ENCODE assay signal across 8 mouse cellular contexts in genomic region chr11:85270631-85271030, GRCm38 (mm10). TPM values are rescaled to one million over a fixed set of nuclear protein-coding genes. Genes with fewer than 3 reads are reported as not detected.
A peak's percentile ranks its signal among the peaks of the same experiment; 100 is the strongest.
DNase-seq lines count a peak whose midpoint lies in the region; ATAC-seq and TF ChIP-seq lines count a peak whose summit lies in the region.

No protein-coding gene starts in this region.

- 61% methylated on average over 3 of the region's 3 CpGs for WGBS in heart, postnatal 0 days
- WGBS in heart, embryonic 10.5 days = 41% methylated on average over 3 of the region's 3 CpGs
- 51% methylated on average over 3 of the region's 3 CpGs for WGBS in cerebellum, adult 2 months
- WGBS in kidney, postnatal 0 days = 61% methylated on average over 3 of the region's 3 CpGs

- H3K9ac ChIP-seq in heart, postnatal 0 days (replicated peaks; ENCODE audit: low read depth, low read length) = no peak overlapping the region
- no peak overlapping the region for H3K9ac ChIP-seq in kidney, postnatal 0 days (ENCODE audit: low read depth, low read length)

- no peaks in the 10 kb centered on the region for H3K27me3 ChIP-seq in heart, postnatal 0 days (ENCODE audit: control insufficient read depth, insufficient read depth, low read length)
- H3K27me3 ChIP-seq in heart, embryonic 10.5 days (ENCODE audit: insufficient read depth, poor library complexity, severe bottlenecking) = no peaks in the 10 kb centered on the region
- H3K27me3 ChIP-seq in cerebellum, adult 2 months (ENCODE audit: control insufficient read depth, insufficient read depth, low read length) = no peaks in the 10 kb centered on the region
- H3K27me3 ChIP-seq in kidney, postnatal 0 days (ENCODE audit: insufficient read depth, low read length) = no peaks in the 10 kb centered on the region

- H3K9me3 ChIP-seq in heart, postnatal 0 days (replicated peaks; ENCODE audit: control insufficient read depth, low read length) = no peaks in the 10 kb centered on the region
- H3K9me3 ChIP-seq in heart, embryonic 10.5 days = no peaks in the 10 kb centered on the region
- no peaks in the 10 kb centered on the region for H3K9me3 ChIP-seq in kidney, postnatal 0 days (replicated peaks; ENCODE audit: low read length)

- H3K4me1 ChIP-seq in heart, postnatal 0 days (ENCODE audit: control insufficient read depth, insufficient read depth) = no peaks in the 10 kb centered on the region
- H3K4me1 ChIP-seq in heart, embryonic 10.5 days = no peaks in the 10 kb centered on the region
- no peaks in the 10 kb centered on the region for H3K4me1 ChIP-seq in cerebellum, adult 2 months (ENCODE audit: control insufficient read depth, insufficient read depth, low read length)
- no peaks in the 10 kb centered on the region for H3K4me1 ChIP-seq in kidney, postnatal 0 days (replicated peaks; ENCODE audit: insufficient read depth, low read length)

- H3K27ac ChIP-seq in heart, postnatal 0 days (ENCODE audit: low read depth) = no peak overlapping the region
- H3K27ac ChIP-seq in heart, embryonic 10.5 days = no peak overlapping the region
- no peak overlapping the region for H3K27ac ChIP-seq in cerebellum, adult 2 months (ENCODE audit: insufficient read depth, low read length)
- H3K27ac ChIP-seq in kidney, postnatal 0 days = no peak overlapping the region

- no peak for ATAC-seq in heart, postnatal 0 days (ENCODE audit: insufficient read depth, low read depth)
- ATAC-seq in kidney, postnatal 0 days (replicated peaks; ENCODE audit: low FRiP score, low read depth) = no peak

- H3K4me3 ChIP-seq in heart, postnatal 0 days (ENCODE audit: low read depth, low read length) = no peak overlapping the region
- no peak overlapping the region for H3K4me3 ChIP-seq in heart, embryonic 10.5 days
- H3K4me3 ChIP-seq in cerebellum, adult 2 months (replicated peaks; ENCODE audit: insufficient read depth, low read depth, low read length) = no peak overlapping the region
- no peak overlapping the region for H3K4me3 ChIP-seq in kidney, postnatal 0 days (replicated peaks; ENCODE audit: low read depth, low read length)

- DNase-seq in heart, postnatal 0 days (ENCODE audit: low spot score) = no peak
- no peak for DNase-seq in heart, embryonic 10.5 days (ENCODE audit: low spot score)
- peak; percentile 12 for DNase-seq in right cerebral cortex, postnatal 4 days
- DNase-seq in right cerebral cortex, postnatal 25 days = no peak
- DNase-seq in cerebellum, adult 2 months = peak; percentile 17 to 29
- DNase-seq in kidney, postnatal 0 days (ENCODE audit: low spot score) = peak; percentile 40
- DNase-seq in naive thymus-derived CD4-positive, alpha-beta T cell, adult 2 months (ENCODE audit: low read depth) = peak; percentile 78
- DNase-seq in Muller cell, postnatal 12 days (ENCODE audit: inconsistent ontology term) = no peak

- H3K4me2 ChIP-seq in heart, postnatal 0 days (ENCODE audit: low read depth, low read length) = no peak overlapping the region
- no peak overlapping the region for H3K4me2 ChIP-seq in kidney, postnatal 0 days (ENCODE audit: low read length)

- TF ChIP-seq CTCF in heart, postnatal 0 days (IDR thresholded peaks at IDR 0.05; ENCODE audit: low read depth) = peak; percentile 53
- TF ChIP-seq CTCF in cerebellum, adult 2 months (IDR thresholded peaks at IDR 0.05; ENCODE audit: borderline replicate concordance, insufficient read depth, low read depth, low read length) = peak; percentile 21; the same call in 1 of the 2 replicates
- TF ChIP-seq CTCF in kidney, postnatal 0 days (IDR thresholded peaks at IDR 0.05; ENCODE audit: low read depth) = peak; percentile 70

- TF ChIP-seq POLR2A in cerebellum, adult 2 months (IDR thresholded peaks at IDR 0.05; ENCODE audit: borderline replicate concordance, insufficient read depth, low read length) = no peak

- TF ChIP-seq EP300 in heart, postnatal 0 days (IDR thresholded peaks at IDR 0.05; ENCODE audit: low read depth) = no peak

- no peaks in the 10 kb centered on the region for H3K36me3 ChIP-seq in heart, postnatal 0 days (replicated peaks; ENCODE audit: control insufficient read depth, insufficient read depth, low read length)
- no peaks in the 10 kb centered on the region for H3K36me3 ChIP-seq in heart, embryonic 10.5 days
- H3K36me3 ChIP-seq in kidney, postnatal 0 days (ENCODE audit: insufficient read depth, low read length) = no peaks in the 10 kb centered on the region

RNA-seq across cellular contexts. Expression of gene Appbp2, which starts 35.7 kb away (rescaled TPM):
- 36.1 and 38.8 TPM in 2 replicates for total RNA-seq in heart, postnatal 0 days (2014; rRNA removed; ENCODE audit: low replicate concordance)
- polyA plus RNA-seq in heart, postnatal 0 days (2015; fragmentation: Nextera tagmentation; extraction: Ambion mirVana) = 21.7 and 24.2 TPM in 2 replicates
- 44.4 and 46.8 TPM in 2 replicates for polyA plus RNA-seq in heart, embryonic 10.5 days (2016; fragmentation: Nextera tagmentation; extraction: Ambion mirVana)
- polyA plus RNA-seq in cerebellum, adult 2 months (2012; rRNA removed) = 43.0 and 43.4 TPM in 2 replicates
- polyA plus RNA-seq in kidney, postnatal 0 days (2015; fragmentation: Nextera tagmentation; extraction: Ambion mirVana) = 38.9 and 39.5 TPM in 2 replicates

RNA-seq across cellular contexts. Expression of gene Ppm1d, which starts 40.4 kb away (rescaled TPM):
- 17.3 and 18.4 TPM in 2 replicates for total RNA-seq in heart, postnatal 0 days (2014; rRNA removed; ENCODE audit: low replicate concordance)
- 8.2 and 8.8 TPM in 2 replicates for polyA plus RNA-seq in heart, postnatal 0 days (2015; fragmentation: Nextera tagmentation; extraction: Ambion mirVana)
- polyA plus RNA-seq in heart, embryonic 10.5 days (2016; fragmentation: Nextera tagmentation; extraction: Ambion mirVana) = 15.0 and 17.7 TPM in 2 replicates
- polyA plus RNA-seq in cerebellum, adult 2 months (2012; rRNA removed) = 31.2 and 35.8 TPM in 2 replicates
- 17.3 and 18.7 TPM in 2 replicates for polyA plus RNA-seq in kidney, postnatal 0 days (2015; fragmentation: Nextera tagmentation; extraction: Ambion mirVana)

Comparison
In these comparisons a context has a peak if more than half of its experiments do, and no peak if none do; other contexts are left out.
1. DNase-seq: peak in right cerebral cortex, postnatal 4 days (single experiment), cerebellum, adult 2 months (2 of 2), kidney, postnatal 0 days (single experiment) and naive thymus-derived CD4-positive, alpha-beta T cell, adult 2 months (single experiment); none in heart, postnatal 0 days (single experiment), heart, embryonic 10.5 days (single experiment), right cerebral cortex, postnatal 25 days (single experiment) and Muller cell, postnatal 12 days (single experiment).
2. Peak in every context shown above with its lines, with median percentiles within 50 percentile points of each other: CTCF ChIP-seq.